Mouse (Mus musculus): ENCODE results near the gene Arrb2.
"Not testable (repeated sequence)": the region's sequence is repeated elsewhere in the genome, so short reads cannot be mapped to it uniquely, and the experiment has no call there.

Gene Arrb2

DNA sequence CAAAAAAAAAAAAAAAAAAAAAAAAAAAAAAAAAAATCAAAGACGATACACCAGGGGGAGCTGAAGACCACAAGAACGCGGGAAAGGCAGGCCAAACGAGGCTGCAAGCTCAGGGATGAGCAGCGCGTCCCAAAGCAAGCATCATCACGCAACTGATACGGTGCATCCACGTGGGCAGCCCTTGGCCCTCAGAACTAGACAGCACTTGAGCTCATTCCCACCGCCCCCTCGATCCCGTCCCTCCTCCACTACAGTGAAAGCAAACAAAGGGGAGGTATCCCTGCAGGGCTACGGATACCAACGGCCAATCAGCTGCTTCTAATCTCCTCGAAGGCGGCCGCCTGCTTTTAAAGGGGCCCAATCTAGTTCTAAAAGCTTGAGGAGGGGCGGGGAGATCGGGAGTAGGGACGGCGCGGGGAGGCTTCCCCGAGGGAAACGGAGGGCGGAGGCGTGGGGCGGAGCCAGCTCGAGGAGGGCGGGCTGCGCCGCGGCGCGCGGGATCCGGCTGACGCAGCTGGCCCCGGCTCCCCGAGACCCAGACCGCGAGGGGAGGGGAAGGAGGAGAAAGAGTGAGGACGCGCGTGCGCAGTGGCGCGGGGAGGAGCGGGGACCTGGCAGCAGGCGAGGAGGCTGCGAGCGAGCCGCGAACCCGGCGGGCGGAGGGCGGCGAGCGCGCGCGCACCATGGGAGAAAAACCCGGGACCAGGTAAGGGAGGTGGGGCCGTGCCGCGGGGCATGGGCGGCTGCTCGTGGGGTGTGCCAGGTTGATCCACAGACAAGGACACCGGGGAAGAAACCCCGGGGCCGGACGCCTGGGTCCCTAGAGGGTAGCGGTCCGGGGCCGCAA, at the start of gene Arrb2:
Gene Arrb2, plus strand, starts transcription at position 588 of the 847 bp plus-strand sequence.
- DNase-seq (ENCODE audit: low read depth, low spot score): peak; percentile 96
- Histone ChIP-seq H3K36me3 (ENCODE audit: control insufficient read depth, insufficient read depth, low read length, poor library complexity, severe bottlenecking) (peaks cover 5% of the 10 kb centered on the region), H3K27me3 (ENCODE audit: control insufficient read depth, insufficient read depth, low read length, poor library complexity, severe bottlenecking) (no peaks in the 10 kb centered on the region)

- H3K27me3 ChIP-seq (ENCODE audit: control insufficient read depth, insufficient read depth, low read length, poor library complexity, severe bottlenecking): no peaks in the 10 kb centered on the region
- DNase-seq (ENCODE audit: low read depth, low spot score): no peak
Measured at GRCm38 (mm10) chr11:70384136-70384535, 48.3 kb upstream of the Arrb2 start.

GRCm38 (mm10) chr11:70387436-70387835, 45.0 kb upstream of the Arrb2 start:
- Histone ChIP-seq H3K36me3 (ENCODE audit: control insufficient read depth, insufficient read depth, low read length, poor library complexity, severe bottlenecking) (no peaks in the 10 kb centered on the region; the same call in 1 of the 2 replicates), H3K27me3 (ENCODE audit: control insufficient read depth, insufficient read depth, low read length, poor library complexity, severe bottlenecking) (no peaks in the 10 kb centered on the region)
- no peak for DNase-seq (ENCODE audit: low read depth, low spot score)

More at GRCm38 (mm10) chr11:70384136-70384535, 48.3 kb upstream of the Arrb2 start:
- H3K36me3 ChIP-seq (ENCODE audit: control insufficient read depth, insufficient read depth, low read length, poor library complexity, severe bottlenecking): no peaks in the 10 kb centered on the region

DNA sequence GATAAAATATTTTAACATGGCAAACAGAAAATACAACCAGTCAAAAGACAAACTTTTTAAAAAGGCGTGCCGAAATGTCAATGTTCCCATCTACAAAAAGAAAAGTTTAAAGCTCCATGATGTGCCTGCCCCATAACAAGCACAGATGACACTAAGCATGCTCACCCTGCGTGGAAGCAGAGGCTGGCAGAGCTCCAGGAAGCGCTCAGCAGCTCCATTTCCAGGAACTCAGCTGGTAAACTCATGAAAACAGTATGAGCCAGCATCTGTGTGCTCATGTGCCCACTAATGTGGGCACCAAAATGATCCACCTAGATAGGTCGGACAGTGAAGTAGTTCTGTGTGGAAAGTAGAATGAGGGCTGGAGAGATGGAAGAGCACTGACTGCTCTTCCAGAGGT, 43.0 kb upstream of the Arrb2 start:
- H3K27me3 ChIP-seq (ENCODE audit: control insufficient read depth, insufficient read depth, low read length, poor library complexity, severe bottlenecking): no peaks in the 10 kb centered on the region
- DNase-seq (ENCODE audit: low read depth, low spot score): no peak
- peaks cover 2% of the 10 kb centered on the region for H3K36me3 ChIP-seq (ENCODE audit: control insufficient read depth, insufficient read depth, low read length, poor library complexity, severe bottlenecking)

DNA sequence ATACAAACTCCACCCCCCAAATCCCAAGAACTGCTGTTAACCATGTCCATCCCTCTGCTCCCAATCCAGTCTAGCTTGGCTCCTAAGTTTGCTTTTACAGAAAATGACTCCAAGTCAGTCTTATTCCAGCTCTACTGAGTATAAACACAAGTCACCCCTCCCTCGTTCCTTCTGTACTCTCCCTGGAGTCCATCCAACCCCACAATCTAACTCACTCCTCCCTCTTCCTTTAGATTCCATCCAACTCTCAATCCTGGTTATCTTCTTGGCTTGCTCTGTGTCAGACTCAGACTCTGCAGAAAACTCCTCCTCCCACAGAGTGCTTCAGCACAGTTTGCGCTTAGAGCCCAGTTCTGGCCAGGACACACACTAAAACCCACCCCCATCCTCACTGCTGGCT, 28.8 kb upstream of the Arrb2 start:
- H3K36me3 ChIP-seq (ENCODE audit: control insufficient read depth, insufficient read depth, low read length, poor library complexity, severe bottlenecking): peaks cover 7% of the 10 kb centered on the region
- no peaks in the 10 kb centered on the region for H3K27me3 ChIP-seq (ENCODE audit: control insufficient read depth, insufficient read depth, low read length, poor library complexity, severe bottlenecking)
- no peak for DNase-seq (ENCODE audit: low read depth, low spot score)

DNA sequence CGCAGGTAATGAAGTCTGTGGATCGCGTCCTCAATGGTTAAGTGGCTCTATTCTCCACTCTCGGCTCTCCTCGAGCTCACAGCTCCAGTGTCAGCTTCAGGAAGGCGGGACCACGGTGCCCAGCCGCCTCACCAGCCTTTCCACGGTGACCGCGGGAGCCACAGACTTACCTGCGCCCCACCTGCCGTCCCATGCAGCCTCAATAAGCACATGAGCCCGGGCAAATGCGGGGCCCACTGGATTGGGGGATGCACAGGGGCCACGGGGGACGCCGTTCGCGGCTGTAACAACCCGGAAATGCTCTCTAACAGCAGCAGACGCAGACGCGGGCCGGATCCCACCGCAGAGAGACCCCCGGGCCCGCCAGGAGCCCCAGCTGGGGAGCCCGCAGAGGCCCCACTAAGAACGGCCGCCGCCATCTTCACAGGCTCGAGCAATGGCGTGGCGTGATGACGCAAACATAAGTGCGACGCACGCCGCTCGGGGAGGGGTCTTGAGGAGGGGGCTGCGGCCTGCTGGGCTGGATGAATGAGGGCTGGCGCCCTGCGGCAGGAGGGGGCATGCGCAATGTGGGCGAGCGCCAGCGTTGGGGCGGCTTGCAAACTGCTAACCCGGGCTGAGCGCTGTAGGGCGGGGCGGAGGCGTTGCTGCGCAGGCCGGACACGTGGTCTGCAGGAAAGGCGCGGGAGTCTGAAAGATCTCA, 22.7 kb upstream of the Arrb2 start, which contains the start of gene Pelp1:
Gene Pelp1, minus strand, starts transcription at position 438 of the 703 bp plus-strand sequence.
- Histone ChIP-seq H3K36me3 (ENCODE audit: control insufficient read depth, insufficient read depth, low read length, poor library complexity, severe bottlenecking) (no peaks in the 10 kb centered on the region), H3K27me3 (ENCODE audit: control insufficient read depth, insufficient read depth, low read length, poor library complexity, severe bottlenecking) (no peaks in the 10 kb centered on the region)
- DNase-seq (ENCODE audit: low read depth, low spot score): peak; percentile 77

- H3K27me3 ChIP-seq (ENCODE audit: control insufficient read depth, insufficient read depth, low read length, poor library complexity, severe bottlenecking): no peaks in the 10 kb centered on the region
- no peaks in the 10 kb centered on the region for H3K36me3 ChIP-seq (ENCODE audit: control insufficient read depth, insufficient read depth, low read length, poor library complexity, severe bottlenecking)
- DNase-seq (ENCODE audit: low read depth, low spot score): no peak
Measured at GRCm38 (mm10) chr11:70410297-70410643, 22.2 kb upstream of the Arrb2 start.

- Histone ChIP-seq H3K27me3 (ENCODE audit: control insufficient read depth, insufficient read depth, low read length, poor library complexity, severe bottlenecking) (no peaks in the 10 kb centered on the region), H3K36me3 (ENCODE audit: control insufficient read depth, insufficient read depth, low read length, poor library complexity, severe bottlenecking) (no peaks in the 10 kb centered on the region)
- DNase-seq (ENCODE audit: low read depth, low spot score): no peak
Measured at GRCm38 (mm10) chr11:70412591-70412990, 19.8 kb upstream of the Arrb2 start.

DNA sequence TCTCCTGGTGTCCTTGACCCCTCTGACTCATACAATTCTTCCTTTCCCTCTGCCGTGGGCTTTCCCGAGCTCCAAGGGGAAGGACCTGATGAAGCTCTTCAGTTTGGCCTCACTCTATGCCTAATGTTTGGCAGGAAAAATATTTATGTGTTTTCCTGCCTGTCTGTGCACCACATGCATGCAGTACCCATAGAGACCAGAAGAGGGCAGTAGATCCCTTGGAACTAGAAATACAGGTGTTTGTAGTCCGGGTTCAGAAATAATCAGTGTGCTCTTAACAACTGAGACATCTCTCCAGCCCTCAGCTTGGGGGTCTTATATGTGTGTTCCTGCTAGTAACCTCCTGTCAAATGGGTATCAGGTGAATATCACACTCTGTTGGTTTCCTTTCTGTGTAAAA, 18.5 kb upstream of the Arrb2 start:
- DNase-seq (ENCODE audit: low read depth, low spot score): peak; percentile 88
- H3K27me3 ChIP-seq (ENCODE audit: control insufficient read depth, insufficient read depth, low read length, poor library complexity, severe bottlenecking): no peaks in the 10 kb centered on the region
- no peaks in the 10 kb centered on the region for H3K36me3 ChIP-seq (ENCODE audit: control insufficient read depth, insufficient read depth, low read length, poor library complexity, severe bottlenecking)

GRCm38 (mm10) chr11:70418199-70418598, 14.2 kb upstream of the Arrb2 start:
- H3K27me3 ChIP-seq (ENCODE audit: control insufficient read depth, insufficient read depth, low read length, poor library complexity, severe bottlenecking): no peaks in the 10 kb centered on the region
- H3K36me3 ChIP-seq (ENCODE audit: control insufficient read depth, insufficient read depth, low read length, poor library complexity, severe bottlenecking): no peaks in the 10 kb centered on the region
- DNase-seq (ENCODE audit: low read depth, low spot score): no peak

DNA sequence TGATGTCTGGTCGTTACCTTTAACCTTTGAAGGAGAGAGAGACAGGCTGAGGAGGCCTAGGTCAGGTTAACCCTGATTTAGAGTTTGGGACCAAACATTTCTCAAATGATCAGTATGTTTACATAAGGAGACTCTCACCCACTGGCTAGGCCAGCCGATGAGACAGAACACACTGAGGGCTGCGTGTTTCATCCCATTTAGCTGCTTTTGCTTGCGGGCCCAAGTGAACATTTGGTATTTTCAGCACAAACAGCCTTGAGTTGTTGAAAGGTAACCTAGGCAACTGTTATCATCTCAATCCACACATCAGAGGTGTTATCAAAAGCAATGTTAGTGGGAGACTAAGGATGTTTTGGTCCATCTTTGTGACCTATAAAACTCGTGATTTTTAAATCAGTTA, 12.9 kb upstream of the Arrb2 start:
- no peak for DNase-seq (ENCODE audit: low read depth, low spot score)
- H3K27me3 ChIP-seq (ENCODE audit: control insufficient read depth, insufficient read depth, low read length, poor library complexity, severe bottlenecking): no peaks in the 10 kb centered on the region

DNA sequence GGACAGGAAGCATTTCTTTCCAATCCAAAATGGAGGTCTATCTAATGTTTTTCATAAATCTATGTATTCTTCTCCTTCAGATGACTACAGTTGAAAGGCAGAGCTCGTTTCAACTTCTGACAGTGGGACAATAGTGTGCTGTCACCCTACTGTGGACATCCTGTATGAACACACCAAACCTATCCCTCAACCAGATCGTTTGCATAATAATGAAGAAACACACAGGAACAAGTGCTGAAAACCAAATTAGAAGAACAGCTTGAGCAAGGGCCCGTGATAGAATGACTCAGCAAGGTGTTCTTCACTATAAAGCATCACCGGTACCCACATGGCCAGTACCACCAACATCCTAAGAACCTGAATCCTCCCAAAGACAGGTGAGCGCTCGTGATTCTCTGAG, 5.8 kb upstream of the Arrb2 start:
- DNase-seq (ENCODE audit: low read depth, low spot score); H3K36me3 ChIP-seq (ENCODE audit: control insufficient read depth, insufficient read depth, low read length, poor library complexity, severe bottlenecking); H3K27me3 ChIP-seq (ENCODE audit: control insufficient read depth, insufficient read depth, low read length, poor library complexity, severe bottlenecking): not testable (repeated sequence)

More for the DNA sequence above, 12.9 kb upstream of the Arrb2 start:
- no peaks in the 10 kb centered on the region for H3K36me3 ChIP-seq (ENCODE audit: control insufficient read depth, insufficient read depth, low read length, poor library complexity, severe bottlenecking)

GRCm38 (mm10) chr11:70431574-70431973, 861 bp upstream of the Arrb2 start:
- peaks cover 1% of the 10 kb centered on the region for H3K36me3 ChIP-seq (ENCODE audit: control insufficient read depth, insufficient read depth, low read length, poor library complexity, severe bottlenecking)
- DNase-seq (ENCODE audit: low read depth, low spot score): no peak

DNA sequence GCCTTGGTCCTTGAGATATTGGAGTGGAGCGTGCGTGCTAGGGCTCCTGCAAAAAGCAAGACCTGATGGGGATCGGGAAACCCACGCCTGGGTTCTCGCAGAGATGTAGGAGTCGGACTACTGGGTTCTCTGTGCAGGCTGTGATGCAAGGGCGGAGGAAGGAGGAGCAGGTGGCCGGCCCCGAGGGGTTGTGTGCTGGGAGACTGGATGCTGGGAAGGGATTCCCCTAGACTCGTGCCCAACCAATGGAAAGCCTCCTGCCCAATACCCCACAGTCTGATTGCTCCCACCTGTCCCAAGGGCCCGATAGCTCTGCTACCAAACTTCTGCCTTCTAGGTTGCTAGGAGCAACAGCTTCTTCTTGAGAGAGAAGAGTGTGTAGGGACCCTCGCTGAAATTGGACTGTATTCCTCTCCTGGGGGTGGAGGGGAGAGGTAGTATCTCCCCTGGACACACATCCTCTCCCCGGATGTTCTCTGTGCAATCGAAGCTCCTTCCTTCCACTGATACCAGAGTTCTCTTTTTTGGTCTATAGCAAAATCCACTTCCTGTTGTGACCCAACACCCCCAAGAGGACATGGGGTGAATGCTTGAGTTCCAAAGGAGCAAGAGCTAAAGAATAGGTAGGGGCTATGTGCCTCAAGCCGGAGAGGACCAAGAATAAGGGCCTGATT, 597 bp downstream of the Arrb2 start:
- Histone ChIP-seq H3K36me3 (ENCODE audit: control insufficient read depth, insufficient read depth, low read length, poor library complexity, severe bottlenecking) (peaks cover 5% of the 10 kb centered on the region), H3K27me3 (ENCODE audit: control insufficient read depth, insufficient read depth, low read length, poor library complexity, severe bottlenecking) (no peaks in the 10 kb centered on the region)
- DNase-seq (ENCODE audit: low read depth, low spot score): peak; percentile 49

More at GRCm38 (mm10) chr11:70431574-70431973, 861 bp upstream of the Arrb2 start:
- H3K27me3 ChIP-seq (ENCODE audit: control insufficient read depth, insufficient read depth, low read length, poor library complexity, severe bottlenecking): no peaks in the 10 kb centered on the region

DNA sequence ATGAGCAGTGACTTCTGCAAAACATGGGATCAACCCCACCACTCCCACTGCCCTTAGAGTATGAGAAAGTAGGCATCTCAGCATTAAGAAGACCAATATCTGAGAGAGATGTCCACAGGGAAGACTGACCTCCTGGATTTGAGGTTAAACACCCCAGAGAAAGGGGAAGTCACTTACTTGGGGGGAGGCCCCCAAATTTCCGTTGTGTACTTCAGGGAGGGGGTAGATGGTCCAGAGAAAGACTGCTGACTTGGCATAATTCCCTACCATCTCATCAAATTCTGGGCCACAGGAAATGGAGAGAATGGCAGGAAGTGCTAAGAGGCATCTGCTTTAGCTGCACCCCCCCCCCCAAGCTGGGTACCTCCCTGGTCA, 1.1 kb downstream of the Arrb2 start:
- Histone ChIP-seq H3K36me3 (ENCODE audit: control insufficient read depth, insufficient read depth, low read length, poor library complexity, severe bottlenecking) (peaks cover 8% of the 10 kb centered on the region), H3K27me3 (ENCODE audit: control insufficient read depth, insufficient read depth, low read length, poor library complexity, severe bottlenecking) (no peaks in the 10 kb centered on the region)
- DNase-seq (ENCODE audit: low read depth, low spot score): peak; percentile 68

Measured in splenic B cell, adult 2 months (primary cell).